Mouse (Mus musculus): ENCODE data around the gene Gm13698. TPM values are rescaled to one million over a fixed set of nuclear protein-coding genes. Genes with fewer than 3 reads are reported as not detected.
"Not testable (repeated sequence)": the region's sequence is repeated elsewhere in the genome, so short reads cannot be mapped to it uniquely, and the experiment has no call there.

Gene Gm13698
- polyA plus RNA-seq, 1 experiment, result not detected

DNA sequence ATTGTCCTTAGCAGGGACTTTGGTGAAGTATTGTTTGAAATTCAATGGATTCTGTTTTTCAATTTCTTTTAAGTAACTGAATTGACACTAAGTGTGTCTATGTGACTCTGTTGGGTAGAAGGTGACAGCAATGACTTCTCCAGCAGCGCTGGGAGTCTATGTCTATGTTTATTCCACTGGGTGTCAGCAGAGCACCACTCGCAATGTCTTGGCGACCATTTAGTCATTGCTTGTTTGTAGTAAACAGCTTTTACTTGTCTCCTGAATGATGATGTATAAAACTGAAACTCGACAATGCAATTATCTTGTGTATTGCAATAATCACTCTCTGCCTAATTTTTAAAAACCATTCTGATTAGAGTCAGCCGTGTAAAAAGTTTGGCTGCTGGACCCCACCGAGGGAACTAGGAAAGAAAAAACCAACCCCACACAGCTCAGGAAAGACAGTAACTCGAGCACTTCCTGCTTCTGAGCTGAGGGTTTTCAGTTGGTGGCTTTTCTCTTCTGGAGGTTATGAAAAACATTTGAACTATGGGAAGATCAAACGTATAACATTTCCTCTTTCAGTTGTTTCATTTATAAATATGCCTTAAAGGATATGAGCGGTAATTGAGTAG is 38.3 kb downstream of the Gm13698 start:
- not testable (repeated sequence) for H3K27me3 ChIP-seq (replicated peaks; ENCODE audit: control insufficient read depth, insufficient read depth, low read length); H3K36me3 ChIP-seq (ENCODE audit: control insufficient read depth, insufficient read depth, low read length); H3K4me3 ChIP-seq (ENCODE audit: insufficient read depth, low read depth, low read length); H3K4me1 ChIP-seq (ENCODE audit: control insufficient read depth, insufficient read depth, low read length)
- peak overlapping the region; percentile 50 for H3K27ac ChIP-seq (ENCODE audit: insufficient read depth, low read depth, low read length)
- 9% methylated on average over 8 of the region's 9 CpGs for WGBS
- DNase-seq, result peak; percentile 48

- not testable (repeated sequence) for H3K27me3 ChIP-seq (replicated peaks; ENCODE audit: control insufficient read depth, insufficient read depth, low read length); H3K36me3 ChIP-seq (ENCODE audit: control insufficient read depth, insufficient read depth, low read length); H3K27ac ChIP-seq (ENCODE audit: insufficient read depth, low read depth, low read length); DNase-seq; H3K4me1 ChIP-seq (ENCODE audit: control insufficient read depth, insufficient read depth, low read length); H3K4me3 ChIP-seq (ENCODE audit: insufficient read depth, low read depth, low read length)
- 92% methylated on average over 2 of the region's 3 CpGs for WGBS
Observed at GRCm38 (mm10) chr2:83994526-83994925, 39.0 kb downstream of the Gm13698 start.

Other genes starting within 250 kb of the Gm13698 start
- gene Itgav, start 231.3 kb upstream of the Gm13698 start, polyA plus RNA-seq (2012; rRNA removed), result 75.4 and 75.9 TPM in 2 replicates
- gene Fam171b, start 143.1 kb upstream of the Gm13698 start, polyA plus RNA-seq (2012; rRNA removed), result 0.11 and 0.17 TPM in 2 replicates
- not detected in 2 replicates for gene Zswim2, start 14.5 kb upstream of the Gm13698 start, polyA plus RNA-seq (2012; rRNA removed)
- gene Gm13693, start 5.8 kb downstream of the Gm13698 start, polyA plus RNA-seq (2012; rRNA removed), result not detected in 2 replicates
- not detected in 2 replicates for gene Gm13695, start 11.6 kb downstream of the Gm13698 start, polyA plus RNA-seq (2012; rRNA removed)
- gene Gm13696, start 17.4 kb downstream of the Gm13698 start, polyA plus RNA-seq (2012; rRNA removed), result not detected in 2 replicates
- not detected in 2 replicates for gene Gm13694, start 23.2 kb downstream of the Gm13698 start, polyA plus RNA-seq (2012; rRNA removed)
- not detected in 2 replicates for gene Gm13697, start 29.1 kb downstream of the Gm13698 start, polyA plus RNA-seq (2012; rRNA removed)
- not detected in 2 replicates for gene Gm13691, start 34.9 kb downstream of the Gm13698 start, polyA plus RNA-seq (2012; rRNA removed)

Measured in kidney, adult 2 months (tissue).